Mouse (Mus musculus) ZHBTc4 (cell line): ENCODE data around the gene Aknad1.

Experiments
- DNase-seq: peaks from one replicate; pipeline ENCODE4 v3.0.0-alpha.2; 2011; ENCODE audit warnings: low read depth, low spot score

The Aknad1 gene

GRCm38 (mm10) chr3:108787754-108788454 lies 48.4 kb downstream of the Aknad1 start:
- no peak for DNase-seq

- DNase-seq: no peak
Observed at GRCm38 (mm10) chr3:108788455-108788794, 49.0 kb downstream of the Aknad1 start.

- DNase-seq: no peak
Observed at GRCm38 (mm10) chr3:108789299-108789698, 49.8 kb downstream of the Aknad1 start.

- DNase-seq: no peak
Observed at GRCm38 (mm10) chr3:108790499-108790898, 51.0 kb downstream of the Aknad1 start.

- DNase-seq: no peak
Observed at GRCm38 (mm10) chr3:108791054-108791706, 51.7 kb downstream of the Aknad1 start.

GRCm38 (mm10) chr3:108792420-108792819 lies 53.0 kb downstream of the Aknad1 start:
- DNase-seq: peak; percentile 37

- no peak for DNase-seq
Observed at GRCm38 (mm10) chr3:108794780-108795179, 55.3 kb downstream of the Aknad1 start.

GRCm38 (mm10) chr3:108795554-108796299 lies 56.3 kb downstream of the Aknad1 start:
- DNase-seq: no peak

GRCm38 (mm10) chr3:108796386-108796785 lies 56.9 kb downstream of the Aknad1 start:
- no peak for DNase-seq

GRCm38 (mm10) chr3:108797723-108798122 lies 58.3 kb downstream of the Aknad1 start:
- no peak for DNase-seq

GRCm38 (mm10) chr3:108798375-108798774 lies 58.9 kb downstream of the Aknad1 start:
- no peak for DNase-seq

- no peak for DNase-seq
Observed at GRCm38 (mm10) chr3:108805622-108806021, 66.2 kb downstream of the Aknad1 start.

GRCm38 (mm10) chr3:108810747-108811263 lies 71.3 kb downstream of the Aknad1 start:
- DNase-seq: no peak

- DNase-seq: no peak
Observed at GRCm38 (mm10) chr3:108815631-108816030, 76.2 kb downstream of the Aknad1 start.

- peak; percentile 63 for DNase-seq
Observed at GRCm38 (mm10) chr3:108830493-108830892, 91.0 kb downstream of the Aknad1 start.

- DNase-seq: no peak
Observed at GRCm38 (mm10) chr3:108831750-108832149, 92.3 kb downstream of the Aknad1 start.
